Mouse (Mus musculus): ENCODE results near the gene Mrps11.

DNA sequence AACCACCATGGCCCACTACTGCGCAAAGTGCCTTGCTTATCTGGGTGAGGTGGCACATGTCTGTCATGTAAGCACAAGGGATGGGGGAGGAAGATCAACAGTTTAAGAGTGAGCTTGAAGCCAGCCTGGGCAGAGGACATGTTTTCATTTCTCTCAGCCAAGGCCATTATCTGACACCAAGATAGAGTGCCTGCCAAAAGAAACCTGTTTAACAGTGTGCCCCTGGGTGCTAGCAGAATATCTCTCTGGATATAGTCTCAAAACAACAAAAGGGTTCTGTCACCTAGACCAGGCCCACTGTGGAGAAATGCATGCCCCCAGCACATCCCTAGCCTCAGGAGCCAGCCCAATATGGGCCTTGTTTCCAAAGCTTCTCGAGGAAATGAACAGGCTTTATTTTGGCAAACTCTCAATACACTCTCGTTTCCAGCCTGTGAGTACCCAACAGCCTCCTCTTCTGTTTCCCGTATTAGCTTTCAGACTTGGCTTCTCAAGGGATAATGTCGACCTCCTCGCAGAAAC is 11.7 kb downstream of the Mrps11 start:
- TF ChIP-seq CTCF (IDR thresholded peaks at IDR 0.05; ENCODE audit: borderline replicate concordance, insufficient read depth, low read length) = no peak
- TF ChIP-seq POLR2A (IDR thresholded peaks at IDR 0.05; ENCODE audit: low read depth, low read length) = no peak

All from embryonic fibroblast, embryonic 13.5 days (primary cell).